Mouse (Mus musculus) erythroid progenitor cell, adult 5-6 weeks (primary cell): ENCODE measurements at regions not wholly inside any gene's neighbourhood (a gene's known extent, or its start where the extent isn't known, plus 50 kb on each side); places are given as distances from the start of the nearest gene placed in this dataset.

Experiments used
- ATAC-seq: replicated peaks from 2 replicates; pipeline ENCODE4 v1.8.0; 2016; ENCODE audit warnings: moderate number of reproducible peaks, mild to moderate bottlenecking, moderate TSS enrichment, inconsistent platforms; ENCODE audit not compliant: poor library complexity, low FRiP score, severe bottlenecking

DNA sequence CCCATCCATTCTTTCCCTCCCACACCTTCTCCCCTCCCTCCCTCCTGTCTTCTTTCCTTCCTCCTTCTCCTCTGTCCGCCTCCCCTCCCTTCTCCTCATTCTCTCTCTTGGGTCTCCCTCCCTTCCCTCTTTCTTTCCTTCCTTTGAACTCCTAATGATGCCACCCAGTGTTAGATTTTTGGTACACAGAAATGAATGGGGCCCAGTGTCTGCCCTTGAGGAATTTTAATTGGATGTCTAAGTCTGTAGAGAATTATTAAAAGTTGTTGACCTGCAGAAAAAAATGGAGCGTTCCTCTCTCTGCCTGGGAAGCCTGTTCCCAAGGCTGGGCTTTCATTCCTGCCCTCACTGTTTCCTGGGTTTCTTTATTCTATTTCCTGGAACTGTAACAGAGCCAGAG, 434.0 kb upstream of the Fam160b2 start:
- ATAC-seq: no peak

DNA sequence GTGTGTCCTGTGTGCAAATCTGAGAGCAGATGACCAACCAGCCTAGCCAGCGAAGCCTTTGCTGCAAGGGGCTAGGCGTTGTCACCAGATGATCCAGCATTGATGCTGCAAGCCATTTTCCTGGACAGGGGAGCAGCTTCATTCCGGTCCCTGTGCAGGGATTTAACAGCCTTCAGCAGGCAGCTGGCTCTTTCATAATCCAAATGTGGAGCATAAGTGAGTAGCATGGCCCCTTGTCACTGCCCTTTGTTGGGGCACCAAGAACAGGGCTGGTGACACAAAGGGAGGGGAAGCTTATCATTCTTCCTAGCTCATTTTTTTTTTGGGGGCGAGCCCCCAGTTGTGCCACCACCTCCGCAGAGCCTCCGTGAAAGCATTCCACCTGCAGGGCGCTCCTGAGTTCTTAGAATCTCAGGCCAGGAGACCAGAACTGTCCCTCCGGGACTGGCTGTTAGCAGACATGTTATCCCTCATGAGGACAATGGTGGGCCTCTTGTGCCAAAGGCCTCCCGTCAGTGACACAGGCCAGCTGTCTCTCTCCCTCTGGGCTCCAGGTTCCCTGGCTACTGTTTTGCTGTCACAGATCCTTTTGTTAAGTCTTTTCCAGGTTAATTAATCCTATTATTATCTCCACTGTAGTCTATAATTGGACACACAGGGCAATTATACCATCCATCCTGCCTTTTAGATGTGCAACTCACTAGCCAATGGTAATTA, 430.7 kb upstream of the Fam160b2 start:
- no peak for ATAC-seq
